Mouse (Mus musculus) cerebellum, adult 2 months (tissue): ENCODE data around the gene Fermt2.

Source experiments
- CTCF ChIP-seq: fragments of 200-500 bp; IDR thresholded peaks from 2 replicates; pipeline ENCODE4 v1.5.1; 2011; ENCODE audit warnings: low read depth, mild to moderate bottlenecking, control low read depth, low read length, moderate library complexity, borderline replicate concordance; ENCODE audit not compliant: insufficient read depth
- POLR2A ChIP-seq: fragments of 200-500 bp; IDR thresholded peaks from 2 replicates; pipeline ENCODE4 v1.6.1; 2011; ENCODE audit warnings: low read length, control low read depth, borderline replicate concordance; ENCODE audit not compliant: insufficient read depth

DNA sequence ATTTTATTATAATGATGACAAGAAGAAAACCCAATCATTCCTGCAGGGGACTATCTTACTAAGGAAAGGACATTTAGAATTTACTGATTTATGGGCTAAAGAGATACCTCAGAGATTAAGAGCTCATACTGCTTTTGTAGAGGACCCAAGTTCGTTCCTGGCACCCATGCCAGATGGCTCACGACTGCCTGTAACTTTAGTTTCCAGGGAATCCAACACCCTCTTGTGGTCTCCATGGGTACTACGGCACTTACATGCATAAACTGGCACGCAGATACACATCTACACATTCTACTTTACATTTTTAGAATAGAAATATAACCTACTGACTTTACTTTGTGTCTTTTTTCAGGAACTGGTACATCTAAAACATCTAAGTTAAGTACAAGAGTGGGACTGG is 37.2 kb downstream of the Fermt2 start:
- TF ChIP-seq CTCF (peak; percentile 11; the same call in 1 of the 2 replicates), POLR2A (no peak)
